Comparison of ENCODE assay signal across 19 mouse cellular contexts in genomic region chr7:116609906-116610305, GRCm38 (mm10).
A peak's percentile ranks its signal among the peaks of the same experiment; 100 is the strongest.
DNase-seq lines count a peak whose midpoint lies in the region; ATAC-seq lines count a peak whose summit lies in the region.
"Had no signal": no experiment of that assay in that cellular context is flagged by ENCODE, and none has a peak within 500 bp of the region (broad histone marks: within the 10 kb centered on the region; RNA-seq: fewer than 3 reads in every experiment).

No protein-coding gene starts in this region.

- no peaks in the 10 kb centered on the region for H3K36me3 ChIP-seq in heart, embryonic 10.5 days
- H3K36me3 ChIP-seq: embryonic facial prominence, embryonic 13.5 days; heart, embryonic 13.5 days; hindbrain, embryonic 10.5 days; midbrain, embryonic 15.5 days had no signal

- peaks cover 17% of the 10 kb centered on the region for H3K4me1 ChIP-seq in heart, embryonic 10.5 days

- peak; percentile 31; the same call in 1 of the 2 replicates for ATAC-seq in frontal cortex, adult (ENCODE audit: low TSS enrichment)
- ATAC-seq: forebrain, embryonic 14.5 days; midbrain, embryonic 15.5 days had no signal

- no peaks in the 10 kb centered on the region for H3K9me3 ChIP-seq in heart, embryonic 10.5 days
- H3K9me3 ChIP-seq: embryonic facial prominence, embryonic 13.5 days; heart, embryonic 13.5 days; hindbrain, embryonic 10.5 days; midbrain, embryonic 15.5 days had no signal

- WGBS in heart, embryonic 10.5 days = 73% methylated on average over 12 of the region's 12 CpGs

- intact Hi-C loops in heart, postnatal 25 days (cut with DNase I) = loop anchor here (5.0 to 10.0 kb wide), 2 partner anchors 273 to 365 kb away; no protein-coding TSS in a partner anchor
- intact Hi-C loops in heart, postnatal 36 days (cut with DNase I) = loop anchor here (5.0 kb wide), 2 partner anchors 273 to 363 kb away; no protein-coding TSS in a partner anchor

- DNase-seq in frontal cortex, postnatal 25 days (ENCODE audit: low spot score in 2 of 2) = no peak
- peak; percentile 62 for DNase-seq in heart, embryonic 10.5 days (ENCODE audit: low spot score)
- DNase-seq in heart, postnatal 25 days (ENCODE audit: low spot score) = no peak
- peak; percentile 48 for DNase-seq in brain, adult 2 months (ENCODE audit: low read depth, low spot score)
- peak; percentile 16 to 19 for DNase-seq in heart, postnatal 36 days
- no peak for DNase-seq in right cerebral cortex, postnatal 25 days
- DNase-seq: adrenal gland, postnatal 14 days; kidney, adult 18-20 months; kidney, postnatal 10 days; lung, adult 18-20 months; lung, postnatal 14 days had no signal

- H3K4me3 ChIP-seq in heart, embryonic 10.5 days = no peak overlapping the region
- H3K4me3 ChIP-seq: embryonic facial prominence, embryonic 13.5 days; heart, embryonic 13.5 days; hindbrain, embryonic 10.5 days; megakaryocyte, embryonic 14.5 days; midbrain, embryonic 15.5 days had no signal

- 0 out of 2 replicates have a peak overlapping the region, but pooled peaks have one; percentile 16 for H3K27ac ChIP-seq in heart, embryonic 10.5 days
- H3K27ac ChIP-seq: embryonic facial prominence, embryonic 13.5 days; heart, embryonic 13.5 days; hindbrain, embryonic 10.5 days; midbrain, embryonic 15.5 days had no signal

- H3K27me3 ChIP-seq in heart, embryonic 10.5 days (ENCODE audit: insufficient read depth, poor library complexity, severe bottlenecking) = no peaks in the 10 kb centered on the region
- H3K27me3 ChIP-seq: CH12.LX; embryonic facial prominence, embryonic 13.5 days; heart, embryonic 13.5 days; midbrain, embryonic 15.5 days had no signal

Comparison
In these comparisons a context has a peak if more than half of its experiments do, and no peak if none do; other contexts are left out.
1. DNase-seq: peak in heart, embryonic 10.5 days (single experiment), brain, adult 2 months (single experiment) and heart, postnatal 36 days (2 of 2); none in frontal cortex, postnatal 25 days (0 of 2), heart, postnatal 25 days (single experiment) and right cerebral cortex, postnatal 25 days (single experiment).